Mouse (Mus musculus) midbrain, embryonic 10.5 days (tissue): ENCODE data around the gene Camta1. TPM values are rescaled to one million over a fixed set of nuclear protein-coding genes. Genes with fewer than 3 reads are reported as not detected.

ENCODE experiments used
- DNase-seq: peaks from one replicate; pipeline ENCODE4 v3.0.0-alpha.2; 2017; ENCODE audit warnings: low spot score
- H3K27ac ChIP-seq: fragments of 300-500 bp; sonication (generic); replicated peaks from 2 replicates; pipeline ENCODE4 v1.5.1; 2016; ENCODE audit warnings: mild to moderate bottlenecking
- H3K27me3 ChIP-seq: fragments of 300-500 bp; sonication (generic); 2 replicates; pipeline ENCODE4 v1.6.1; 2016; ENCODE audit warnings: low read depth, mild to moderate bottlenecking; ENCODE audit not compliant: poor library complexity, severe bottlenecking
- H3K36me3 ChIP-seq: fragments of 300-500 bp; sonication (generic); 2 replicates; pipeline ENCODE4 v1.6.1; 2016; ENCODE audit warnings: mild to moderate bottlenecking, moderate library complexity
- H3K4me1 ChIP-seq: fragments of 300-500 bp; sonication (generic); 2 replicates; pipeline ENCODE4 v1.6.1; 2016
- H3K4me3 ChIP-seq: fragments of 300-500 bp; sonication (generic); 2 replicates; pipeline ENCODE4 v1.5.1; 2016; ENCODE audit warnings: mild to moderate bottlenecking, moderate library complexity
- H3K9me3 ChIP-seq: fragments of 300-500 bp; sonication (generic); replicated peaks from 2 replicates; pipeline ENCODE4 v1.6.1; 2016; ENCODE audit warnings: mild to moderate bottlenecking
- WGBS: fragments of 180-500 bp; shearing (Covaris S2); methylation state at CpG from one replicate; pipeline ENCODE4 v1.1.7; 2016; 5-methylcytosine and 5-hydroxymethylcytosine counted together
- polyA plus RNA-seq: library from polyadenylated mRNA; unstranded; fragments of >200 nt; fragmentation: Nextera tagmentation; extraction: Ambion mirVana; gene quantifications from 2 replicates; pipeline ENCODE4 v1.2.1, GENCODE M21; 2016

Camta1 gene
- polyA plus RNA-seq, 1 experiment from 2014 or later = 137 TPM

GRCm38 (mm10) chr4:151386701-151387451, 474.8 kb downstream of the Camta1 start:
- WGBS = under 1% methylated on average over 24 of the region's 24 CpGs
- peaks cover 26% of the 10 kb centered on the region for H3K4me1 ChIP-seq
- H3K27me3 ChIP-seq = peaks cover 23% of the 10 kb centered on the region
- peak; percentile 67 for DNase-seq
- peak overlapping the region; percentile 74 for H3K4me3 ChIP-seq
- peak overlapping the region; percentile 93 for H3K27ac ChIP-seq
- no peaks in the 10 kb centered on the region for H3K9me3 ChIP-seq
- H3K36me3 ChIP-seq = no peaks in the 10 kb centered on the region

- Histone ChIP-seq H3K27ac (peak overlapping the region; percentile 93), H3K27me3 (peaks cover 23% of the 10 kb centered on the region), H3K36me3 (no peaks in the 10 kb centered on the region), H3K9me3 (no peaks in the 10 kb centered on the region), H3K4me1 (peaks cover 26% of the 10 kb centered on the region), H3K4me3 (peak overlapping the region; percentile 74)
- DNase-seq = no peak
- 13% methylated on average over 12 of the region's 12 CpGs for WGBS
Measured at GRCm38 (mm10) chr4:151385985-151386700, 475.5 kb downstream of the Camta1 start.

DNA sequence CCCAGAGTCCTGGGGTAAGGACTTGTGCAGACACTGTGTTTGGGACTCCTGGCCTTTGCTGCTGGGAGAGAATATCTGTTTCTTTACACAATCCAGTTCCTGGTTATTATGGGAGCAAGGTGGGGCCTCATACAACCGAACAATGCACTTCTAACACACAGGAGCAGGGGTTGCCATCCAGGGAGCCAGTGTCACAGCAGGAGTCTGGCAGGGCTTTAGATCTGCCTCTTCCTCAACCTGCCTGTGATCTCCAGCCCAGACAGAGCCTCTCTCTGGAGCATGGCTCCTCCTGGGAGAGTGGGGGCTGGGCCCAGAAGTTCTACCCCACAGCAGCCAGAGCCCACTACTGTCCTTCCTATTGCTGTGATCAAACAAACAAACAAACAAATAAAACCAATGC, 483.9 kb downstream of the Camta1 start:
- H3K27ac ChIP-seq = 0 out of 2 replicates have a peak overlapping the region, but pooled peaks have one; percentile 6
- no peaks in the 10 kb centered on the region for H3K9me3 ChIP-seq
- 45% methylated on average over 1 of the region's 1 CpGs for WGBS
- H3K36me3 ChIP-seq = no peaks in the 10 kb centered on the region
- H3K27me3 ChIP-seq = no peaks in the 10 kb centered on the region
- 0 out of 2 replicates have a peak, but pooled peaks cover 7% of the 10 kb centered on the region for H3K4me1 ChIP-seq
- H3K4me3 ChIP-seq = no peak overlapping the region
- no peak for DNase-seq

- 0 out of 2 replicates have a peak, but pooled peaks cover 7% of the 10 kb centered on the region for H3K4me1 ChIP-seq
- H3K27ac ChIP-seq = no peak overlapping the region
- DNase-seq = no peak
- no peaks in the 10 kb centered on the region for H3K9me3 ChIP-seq
- H3K36me3 ChIP-seq = no peaks in the 10 kb centered on the region
- 75% methylated on average over 26 of the region's 26 CpGs for WGBS
- H3K4me3 ChIP-seq = no peak overlapping the region
- H3K27me3 ChIP-seq = no peaks in the 10 kb centered on the region
Measured at GRCm38 (mm10) chr4:151376234-151376633, 485.4 kb downstream of the Camta1 start.

- no peak for DNase-seq
- Histone ChIP-seq H3K27ac (no peak overlapping the region), H3K4me1 (0 out of 2 replicates have a peak, but pooled peaks cover 7% of the 10 kb centered on the region), H3K9me3 (no peaks in the 10 kb centered on the region), H3K36me3 (no peaks in the 10 kb centered on the region), H3K27me3 (no peaks in the 10 kb centered on the region), H3K4me3 (no peak overlapping the region)
- WGBS = 71% methylated on average over 12 of the region's 12 CpGs
Measured at GRCm38 (mm10) chr4:151372855-151373566, 488.7 kb downstream of the Camta1 start.

GRCm38 (mm10) chr4:151366941-151367545, 494.6 kb downstream of the Camta1 start:
- Histone ChIP-seq H3K27me3 (no peaks in the 10 kb centered on the region), H3K4me3 (no peak overlapping the region), H3K4me1 (no peaks in the 10 kb centered on the region), H3K36me3 (no peaks in the 10 kb centered on the region), H3K27ac (no peak overlapping the region), H3K9me3 (no peaks in the 10 kb centered on the region)
- 72% methylated on average over 14 of the region's 14 CpGs for WGBS
- no peak for DNase-seq

DNA sequence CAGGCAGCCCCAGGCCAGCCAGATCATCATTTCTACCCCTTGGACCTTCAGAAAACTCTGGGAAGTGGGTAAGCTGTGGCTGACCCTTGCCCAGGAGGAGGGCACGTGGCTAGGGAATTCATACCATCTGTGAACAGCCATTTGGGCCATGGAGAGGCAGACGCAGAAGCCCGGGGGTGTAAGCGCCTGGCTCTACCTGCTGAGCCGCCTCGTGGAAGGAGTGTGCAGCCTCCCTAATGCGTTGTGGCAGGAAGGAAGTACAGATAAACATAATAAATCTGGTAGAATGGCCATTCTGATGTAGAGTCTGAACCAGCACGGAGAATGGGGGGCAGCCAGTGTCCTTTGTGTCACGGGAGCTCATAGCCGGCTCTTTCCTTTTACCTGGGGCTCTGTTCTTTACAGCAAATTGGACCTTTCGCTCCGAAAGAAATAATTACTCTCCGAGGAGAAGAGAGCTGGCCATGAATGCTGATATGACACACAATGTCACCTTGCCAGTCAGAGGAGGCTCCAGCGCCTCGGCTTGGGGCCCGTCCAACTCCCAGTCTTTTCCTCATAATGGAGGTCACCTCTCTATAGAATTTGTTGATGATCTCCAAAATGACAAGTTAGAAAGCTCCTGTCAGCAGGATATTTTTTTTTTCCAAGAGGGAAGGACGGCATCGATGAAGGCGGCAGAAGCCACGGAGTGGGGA, 500.6 kb downstream of the Camta1 start:
- peaks cover 19% of the 10 kb centered on the region for H3K4me1 ChIP-seq
- DNase-seq = no peak
- no peaks in the 10 kb centered on the region for H3K27me3 ChIP-seq
- no peak overlapping the region for H3K27ac ChIP-seq
- WGBS = 80% methylated on average over 20 of the region's 20 CpGs
- no peaks in the 10 kb centered on the region for H3K36me3 ChIP-seq
- no peaks in the 10 kb centered on the region for H3K9me3 ChIP-seq
- no peak overlapping the region for H3K4me3 ChIP-seq

DNA sequence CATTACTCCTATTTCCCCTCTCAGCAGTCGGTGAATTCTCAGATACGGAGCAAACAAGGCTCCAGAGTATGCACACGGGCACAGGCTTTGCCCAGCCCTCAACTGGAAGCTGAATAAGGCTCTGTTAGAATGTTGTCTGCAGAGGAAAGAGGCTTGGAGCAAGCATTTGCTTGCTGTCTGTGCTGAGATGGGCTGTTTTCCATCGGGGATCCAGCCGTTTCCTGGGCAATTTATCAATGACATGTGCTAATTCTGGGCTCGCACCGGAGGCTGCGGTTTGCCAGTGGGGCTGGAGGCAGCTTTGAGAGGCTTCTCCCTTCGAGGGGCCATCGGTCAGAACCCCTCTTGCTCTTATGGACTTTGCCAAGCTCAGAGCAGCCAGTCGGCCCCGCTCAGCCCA, 506.2 kb downstream of the Camta1 start:
- no peak for DNase-seq
- Histone ChIP-seq H3K27ac (0 out of 2 replicates have a peak overlapping the region, but pooled peaks have one; percentile 1), H3K9me3 (no peaks in the 10 kb centered on the region)

GRCm38 (mm10) chr4:151352791-151353190, 508.9 kb downstream of the Camta1 start:
- Histone ChIP-seq H3K4me3 (no peak overlapping the region), H3K36me3 (no peaks in the 10 kb centered on the region), H3K27ac (no peak overlapping the region), H3K9me3 (no peaks in the 10 kb centered on the region), H3K4me1 (peaks cover 37% of the 10 kb centered on the region), H3K27me3 (no peaks in the 10 kb centered on the region)
- DNase-seq = no peak
- 92% methylated on average over 2 of the region's 2 CpGs for WGBS

More for the DNA sequence above, 506.2 kb downstream of the Camta1 start:
- no peaks in the 10 kb centered on the region for H3K27me3 ChIP-seq
- H3K4me3 ChIP-seq = no peak overlapping the region
- no peaks in the 10 kb centered on the region for H3K36me3 ChIP-seq
- 82% methylated on average over 12 of the region's 12 CpGs for WGBS
- H3K4me1 ChIP-seq = peaks cover 38% of the 10 kb centered on the region

DNA sequence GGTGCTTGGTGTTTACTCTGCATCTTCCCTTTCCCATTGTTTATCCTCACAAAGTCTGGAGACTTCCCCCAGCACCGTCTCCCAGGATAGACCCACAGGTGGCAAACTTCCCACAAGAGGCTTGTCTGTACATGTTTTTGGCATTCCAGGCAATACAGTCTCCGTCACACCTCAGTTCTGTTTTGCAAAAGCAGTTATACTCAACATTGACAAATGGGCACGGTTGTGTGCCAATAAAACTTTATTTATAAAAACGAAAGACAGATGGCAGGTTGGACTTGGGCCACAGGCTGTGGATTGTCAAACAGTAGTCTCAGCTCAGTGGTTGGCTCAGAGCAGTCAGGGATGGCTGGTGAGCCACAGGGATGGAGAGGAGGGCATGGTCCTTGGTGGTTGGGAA, 509.4 kb downstream of the Camta1 start:
- WGBS = 84% methylated on average over 4 of the region's 4 CpGs
- no peaks in the 10 kb centered on the region for H3K36me3 ChIP-seq
- no peak overlapping the region for H3K27ac ChIP-seq

DNA sequence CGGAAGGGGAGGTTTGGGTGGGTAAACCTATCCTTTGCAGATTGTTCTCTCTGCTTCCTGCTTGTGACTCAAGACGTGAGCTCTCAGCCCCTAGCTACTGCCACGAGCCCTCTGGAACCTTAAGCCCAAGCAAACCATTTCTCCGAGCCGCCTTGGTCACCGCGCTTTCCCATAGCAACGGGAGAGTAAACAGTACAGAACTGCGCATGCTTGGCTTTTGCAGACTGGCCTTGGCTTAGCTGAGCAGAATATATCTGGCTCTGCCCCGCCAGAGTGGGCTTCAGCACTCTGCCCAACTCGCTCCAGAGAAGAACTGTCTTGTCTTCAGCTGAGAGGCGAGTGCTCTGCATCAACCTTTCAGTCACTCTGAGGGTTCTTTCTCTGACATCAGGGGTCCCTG, 509.9 kb downstream of the Camta1 start:
- Histone ChIP-seq H3K4me1 (peaks cover 34% of the 10 kb centered on the region), H3K27me3 (no peaks in the 10 kb centered on the region), H3K9me3 (no peaks in the 10 kb centered on the region), H3K4me3 (no peak overlapping the region), H3K36me3 (no peaks in the 10 kb centered on the region), H3K27ac (no peak overlapping the region; the same call in 1 of the 2 replicates)
- WGBS = 66% methylated on average over 12 of the region's 12 CpGs
- no peak for DNase-seq

More for the DNA sequence above, 509.4 kb downstream of the Camta1 start:
- no peak for DNase-seq
- Histone ChIP-seq H3K9me3 (no peaks in the 10 kb centered on the region), H3K4me1 (peaks cover 37% of the 10 kb centered on the region), H3K4me3 (no peak overlapping the region), H3K27me3 (no peaks in the 10 kb centered on the region)

DNA sequence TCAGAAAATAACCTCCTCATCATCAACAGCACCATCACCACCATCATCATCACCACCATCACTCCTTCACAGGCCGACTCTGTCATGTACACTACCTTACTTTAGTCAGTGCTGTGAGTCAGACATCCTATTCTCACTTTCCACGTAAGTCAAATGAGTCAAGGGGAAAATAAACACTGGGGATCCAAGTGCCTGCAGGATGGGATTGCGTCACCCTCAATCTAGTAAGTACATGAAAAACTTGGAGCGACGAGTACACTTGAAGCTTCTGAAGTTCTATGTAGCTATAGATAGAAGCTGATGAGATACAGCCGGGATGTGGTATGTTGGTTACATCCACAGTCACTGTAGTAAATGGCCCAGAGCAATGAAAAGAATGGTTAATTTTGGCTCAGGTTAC, 514.1 kb downstream of the Camta1 start:
- Histone ChIP-seq H3K9me3 (no peaks in the 10 kb centered on the region), H3K27ac (no peak overlapping the region), H3K27me3 (no peaks in the 10 kb centered on the region), H3K36me3 (no peaks in the 10 kb centered on the region), H3K4me1 (peaks cover 16% of the 10 kb centered on the region; the same call in 1 of the 2 replicates), H3K4me3 (no peak overlapping the region)
- no peak for DNase-seq
- WGBS = 93% methylated on average over 6 of the region's 6 CpGs
